ENCODE assay signal across 9 mouse cellular contexts in genomic region chr12:7977466-7978189, GRCm38 (mm10). TPM values are rescaled to one million over a fixed set of nuclear protein-coding genes. Genes with fewer than 3 reads are reported as not detected.
DNase-seq lines count a peak whose midpoint lies in the region; ATAC-seq and TF ChIP-seq lines count a peak whose summit lies in the region.
"Had no signal": no experiment of that assay in that cellular context is flagged by ENCODE, and none has a peak within 500 bp of the region (broad histone marks: within the 10 kb centered on the region; RNA-seq: fewer than 3 reads in every experiment).

TSS of gene Apob (plus strand) at chr12:7977648.

- no peak for DNase-seq in layer of hippocampus, adult 2 months (ENCODE audit: low spot score in 2 of 2)
- DNase-seq in layer of hippocampus, postnatal 10 days (ENCODE audit: low spot score in 2 of 2) = no peak
- DNase-seq in liver, embryonic 14.5 days (ENCODE audit: low read depth in 3 of 3, low spot score in 3 of 3) = peak in 2 of 3 experiments; percentile 6 to 16
- DNase-seq in testis, postnatal 10 days (ENCODE audit: low spot score) = peak; percentile 43
- no peak for DNase-seq in lung, postnatal 25 days (ENCODE audit: low spot score)
- no peak for DNase-seq in cerebellum, adult 9-10 months
- no peak for DNase-seq in B cell, adult 2 months

- 0 out of 2 replicates have a peak, but pooled peaks have one; percentile 16 for ATAC-seq in hindbrain, embryonic 15.5 days (ENCODE audit: low FRiP score, low read depth)
- peak; percentile 49 for ATAC-seq in liver, embryonic 14.5 days (ENCODE audit: insufficient read depth)

- H3K9ac ChIP-seq in hindbrain, embryonic 15.5 days = no peak within 1 kb of the TSS
- peak within 1 kb of the TSS; percentile 37 for H3K9ac ChIP-seq in liver, embryonic 14.5 days (replicated peaks)

- H3K4me1 ChIP-seq in hindbrain, embryonic 15.5 days (replicated peaks) = 0 out of 2 replicates have a peak, but pooled peaks cover 9% of the 10 kb centered on the region
- 0 out of 4 replicates have a peak, but pooled peaks cover 0 to 2% of the 10 kb centered on the region in 2 experiments for H3K4me1 ChIP-seq in liver, embryonic 14.5 days (replicated peaks; ENCODE audit: control insufficient read depth in 2 of 2, insufficient read depth in 2 of 2, low read length in 1 of 2)

- no peak within 1 kb of the TSS for H3K27ac ChIP-seq in layer of hippocampus, adult 2 months
- no peak within 1 kb of the TSS for H3K27ac ChIP-seq in hindbrain, embryonic 15.5 days (replicated peaks)
- H3K27ac ChIP-seq in liver, embryonic 14.5 days = peak within 1 kb of the TSS; percentile 27

- no peaks in the 10 kb centered on the region for H3K36me3 ChIP-seq in hindbrain, embryonic 15.5 days
- no peaks in the 10 kb centered on the region for H3K36me3 ChIP-seq in liver, embryonic 14.5 days (replicated peaks; ENCODE audit: control insufficient read depth, insufficient read depth, low read depth)

- no peak for TF ChIP-seq EP300 in liver, embryonic 14.5 days (IDR thresholded peaks at IDR 0.05; ENCODE audit: low read depth)

- H3K4me2 ChIP-seq in hindbrain, embryonic 15.5 days = peak within 1 kb of the TSS; percentile 23; the same call in 1 of the 2 replicates
- peak within 1 kb of the TSS; percentile 20; the same call in 1 of the 2 replicates for H3K4me2 ChIP-seq in liver, embryonic 14.5 days (ENCODE audit: low read depth)

- H3K4me3 ChIP-seq in layer of hippocampus, adult 2 months = peak within 1 kb of the TSS; percentile 47
- no peak within 1 kb of the TSS for H3K4me3 ChIP-seq in hindbrain, embryonic 15.5 days
- H3K4me3 ChIP-seq in liver, embryonic 14.5 days (ENCODE audit: insufficient read depth in 1 of 2, low read depth in 2 of 2, low read length in 2 of 2) = peak within 1 kb of the TSS; percentile 31 to 49

- 89% methylated on average over 20 of the region's 20 CpGs for WGBS in hindbrain, embryonic 15.5 days
- 62% methylated on average over 20 of the region's 20 CpGs for WGBS in liver, embryonic 14.5 days (ENCODE audit: insufficient replicate concordance)

- no peaks in the 10 kb centered on the region for H3K27me3 ChIP-seq in hindbrain, embryonic 15.5 days
- no peaks in the 10 kb centered on the region for H3K27me3 ChIP-seq in liver, embryonic 14.5 days (ENCODE audit: control insufficient read depth, insufficient read depth, low read length)

- no peak for TF ChIP-seq CTCF in layer of hippocampus, adult 2 months (conservative IDR thresholded peaks at IDR 0.05)
- no peak for TF ChIP-seq CTCF in liver, embryonic 14.5 days (IDR thresholded peaks at IDR 0.05; ENCODE audit: low read depth)

- no peaks in the 10 kb centered on the region for H3K9me3 ChIP-seq in hindbrain, embryonic 15.5 days
- H3K9me3 ChIP-seq in liver, embryonic 14.5 days (ENCODE audit: control insufficient read depth, low read length) = no peaks in the 10 kb centered on the region

RNA-seq across cellular contexts. Expression of gene Apob, which starts in this region (rescaled TPM):
- under 1 TPM in 1 of 2 experiments, not detected in 1; 0.03 TPM for total RNA-seq in layer of hippocampus, adult 2 months (2021)
- under 1 TPM; 0.05 to 0.09 TPM for total RNA-seq in layer of hippocampus, postnatal 10 days (2021)
- polyA plus RNA-seq in hindbrain, embryonic 15.5 days (2015; fragmentation: Nextera tagmentation; extraction: Ambion mirVana) = 0.04 and 0.06 TPM in 2 replicates
- 65.0 and 94.4 TPM in 2 replicates for polyA plus RNA-seq in liver, embryonic 14.5 days (2012; rRNA removed)
- 112 and 123 TPM in 2 replicates for polyA plus RNA-seq in liver, embryonic 14.5 days (2014; fragmentation: Nextera tagmentation; extraction: Ambion mirVana)
- total RNA-seq: neutrophil, adult 5-6 weeks had no signal

Comparison
In these comparisons a context has a peak if more than half of its experiments do, and no peak if none do; other contexts are left out.
1. RNA of gene Apob (polyA plus RNA-seq): 65.0 to 123 TPM in liver, embryonic 14.5 days; 0.04 to 0.06 TPM in hindbrain, embryonic 15.5 days; every median in the first group is over 10 times any median in the second.
2. Peak in ATAC-seq and H3K4me2 ChIP-seq in hindbrain, embryonic 15.5 days; RNA of the gene not detected or under 1 TPM.
3. DNase-seq: peak in liver, embryonic 14.5 days (2 of 3) and testis, postnatal 10 days (single experiment); none in layer of hippocampus, adult 2 months (0 of 2), layer of hippocampus, postnatal 10 days (0 of 2), lung, postnatal 25 days (single experiment), cerebellum, adult 9-10 months (single experiment) and B cell, adult 2 months (0 of 2).